Mouse (Mus musculus): ENCODE measurements around the gene Qrsl1.

Gene Qrsl1

DNA sequence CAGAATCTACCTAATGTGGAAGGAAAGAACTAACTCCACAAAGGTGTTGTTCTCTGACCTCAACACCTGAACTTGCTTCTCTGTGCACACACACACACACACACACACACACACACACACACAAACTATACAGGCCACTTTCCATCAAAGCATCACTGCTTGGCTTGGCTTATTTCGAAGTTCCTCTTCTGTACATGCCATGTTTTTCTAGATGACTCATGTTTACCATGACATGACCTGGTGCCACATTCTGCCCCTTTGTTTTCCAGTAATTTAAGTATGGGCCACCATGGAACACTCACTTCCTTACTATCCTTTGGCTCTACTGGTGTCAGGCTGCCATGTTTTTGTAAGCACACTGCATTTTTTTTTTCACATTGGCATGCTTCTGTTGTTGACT is 30.1 kb downstream of the Qrsl1 start:
- no peak for DNase-seq (ENCODE audit: low read depth, low spot score)

DNA sequence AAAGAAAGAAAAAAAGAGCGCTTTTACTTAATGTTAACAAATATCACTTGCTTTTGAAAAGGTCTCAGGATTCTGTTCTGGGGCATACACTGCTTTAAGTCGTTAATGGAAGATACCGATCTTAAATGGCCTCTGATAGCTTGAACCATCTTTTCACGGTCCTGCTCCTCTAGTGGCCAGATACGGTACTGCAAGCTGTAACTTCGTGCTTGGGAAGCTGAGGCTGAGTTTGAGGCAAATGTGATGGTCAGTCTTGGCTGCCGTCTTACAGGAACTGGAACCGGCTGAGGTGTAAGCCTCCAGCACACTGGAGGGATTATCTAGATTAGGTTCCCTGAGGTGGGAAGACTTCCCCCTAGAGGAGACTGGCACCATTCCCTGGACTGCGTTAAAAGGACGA is 30.8 kb downstream of the Qrsl1 start:
- peak; percentile 54 for DNase-seq (ENCODE audit: low read depth, low spot score)

DNA sequence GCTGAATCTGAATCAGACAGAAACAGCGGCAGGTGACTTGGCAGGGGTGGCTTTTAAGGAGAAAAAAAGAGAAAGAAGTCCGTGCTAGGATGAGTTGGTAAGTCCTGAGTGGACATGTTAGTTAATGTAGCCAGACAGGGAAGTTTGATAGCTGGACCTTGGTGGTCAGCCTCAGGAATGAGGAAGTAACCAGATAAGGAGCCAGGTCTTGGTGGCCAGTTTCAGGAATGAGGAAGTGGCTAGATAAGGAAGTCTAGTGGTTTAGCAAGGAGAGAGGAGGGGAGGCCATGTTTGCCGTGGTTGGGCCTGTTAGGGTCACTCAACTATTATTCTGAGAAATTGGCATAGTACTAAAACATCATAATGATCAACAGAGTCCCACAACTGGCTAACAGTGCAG is 45.2 kb downstream of the Qrsl1 start:
- no peak for DNase-seq (ENCODE audit: low read depth, low spot score)

DNA sequence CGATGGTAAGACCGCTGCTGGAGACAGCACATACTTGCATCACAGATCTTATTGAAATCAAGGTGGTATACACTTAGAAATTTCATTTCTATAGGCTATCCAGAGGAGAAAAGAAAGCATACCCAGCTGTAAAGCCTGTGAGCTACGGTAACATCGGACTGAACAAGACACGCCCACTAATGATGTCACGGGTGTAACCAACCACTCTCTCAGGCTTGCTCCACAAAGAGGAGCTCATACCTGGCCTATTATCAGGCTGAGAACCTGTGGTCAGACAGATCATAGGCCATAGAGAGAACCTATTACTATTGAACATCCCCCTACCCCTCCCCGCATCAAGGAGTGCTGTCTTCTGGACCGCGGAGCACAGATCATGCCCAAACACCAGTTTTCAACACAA is 45.6 kb downstream of the Qrsl1 start:
- DNase-seq (ENCODE audit: low read depth, low spot score), result no peak

DNA sequence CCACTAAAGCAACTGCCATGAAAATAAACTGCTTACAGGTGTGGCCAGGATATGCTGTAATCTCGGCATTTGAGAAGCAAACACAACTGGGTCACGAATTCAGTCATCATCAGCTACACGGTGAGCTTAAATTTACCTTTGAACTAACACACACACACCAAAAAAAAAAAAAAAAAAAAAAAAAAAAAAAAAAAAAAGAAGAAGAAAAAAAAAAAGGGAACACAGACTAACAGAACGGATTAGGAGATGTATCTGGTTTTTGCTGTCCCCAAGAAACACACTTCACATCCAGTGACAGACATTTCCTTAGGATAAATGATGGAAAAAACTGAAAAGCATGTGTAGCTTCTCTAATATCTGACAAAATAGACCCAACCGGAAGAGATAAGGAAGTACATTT is 49.6 kb downstream of the Qrsl1 start:
- DNase-seq (ENCODE audit: low read depth, low spot score), result no peak

DNA sequence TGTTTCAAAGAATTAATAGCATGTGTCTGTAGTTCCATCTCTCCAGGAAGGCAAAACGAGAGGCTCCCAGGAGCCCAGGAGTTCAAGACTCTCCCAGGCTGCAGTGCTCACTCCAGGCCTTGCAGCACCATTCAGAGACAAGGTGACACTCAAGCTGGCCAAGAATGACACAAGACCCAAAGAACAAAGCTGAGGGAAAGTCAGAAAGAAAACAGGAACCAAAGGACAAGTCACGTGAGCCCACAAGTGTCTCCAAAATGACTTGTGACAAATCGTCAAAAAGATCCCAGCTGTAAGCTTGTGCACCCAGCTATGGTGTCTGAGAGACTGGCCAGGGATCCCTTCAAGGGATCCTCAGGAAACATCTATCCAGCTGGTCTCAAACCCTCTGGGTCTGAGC is 52.1 kb downstream of the Qrsl1 start:
- no peak for DNase-seq (ENCODE audit: low read depth, low spot score)

DNA sequence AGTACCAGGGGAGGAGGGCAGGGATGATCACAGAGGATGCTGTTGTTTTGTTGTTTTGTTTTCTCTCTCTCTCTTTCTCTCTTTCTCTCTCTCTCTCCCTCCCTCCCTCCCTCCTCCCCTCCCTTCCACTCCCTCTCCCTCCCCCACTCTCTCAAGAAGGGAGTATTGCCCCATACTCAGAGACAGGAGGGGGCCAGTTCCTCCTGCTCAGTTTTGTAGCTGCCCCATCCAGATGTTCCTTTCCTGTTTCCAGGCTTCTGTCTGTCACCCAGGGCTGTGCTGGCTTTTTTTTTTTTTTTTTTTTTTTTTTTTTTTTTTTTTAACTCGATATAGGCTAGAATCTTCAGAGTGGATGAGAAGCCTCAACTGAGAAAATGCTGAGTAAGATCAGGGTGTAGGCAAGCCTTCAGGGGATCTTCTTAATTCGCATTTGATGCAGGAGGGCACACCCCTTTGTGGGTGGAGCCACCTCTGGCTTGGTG is 55.4 kb downstream of the Qrsl1 start:
- DNase-seq (ENCODE audit: low read depth, low spot score), result no peak

DNA sequence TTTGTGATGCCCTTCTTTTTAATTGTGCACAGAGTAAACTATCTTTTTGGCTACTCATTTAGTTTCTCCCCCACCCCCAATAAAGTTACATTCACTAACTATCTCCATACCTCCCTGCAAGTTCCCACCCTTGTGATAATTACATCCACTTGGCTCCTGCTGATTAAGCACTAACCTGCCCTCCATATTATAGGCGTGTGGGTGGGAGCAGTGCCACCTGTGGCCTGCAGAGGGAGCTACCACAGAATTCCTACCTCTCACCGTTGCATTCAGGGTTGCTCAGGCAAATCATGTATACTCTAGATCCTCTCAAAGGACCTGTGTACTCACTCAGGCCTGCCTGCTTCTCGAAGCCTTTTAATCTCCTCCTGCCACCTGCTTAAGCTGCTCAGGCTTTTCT is 56.1 kb downstream of the Qrsl1 start:
- no peak for DNase-seq (ENCODE audit: low read depth, low spot score)

DNA sequence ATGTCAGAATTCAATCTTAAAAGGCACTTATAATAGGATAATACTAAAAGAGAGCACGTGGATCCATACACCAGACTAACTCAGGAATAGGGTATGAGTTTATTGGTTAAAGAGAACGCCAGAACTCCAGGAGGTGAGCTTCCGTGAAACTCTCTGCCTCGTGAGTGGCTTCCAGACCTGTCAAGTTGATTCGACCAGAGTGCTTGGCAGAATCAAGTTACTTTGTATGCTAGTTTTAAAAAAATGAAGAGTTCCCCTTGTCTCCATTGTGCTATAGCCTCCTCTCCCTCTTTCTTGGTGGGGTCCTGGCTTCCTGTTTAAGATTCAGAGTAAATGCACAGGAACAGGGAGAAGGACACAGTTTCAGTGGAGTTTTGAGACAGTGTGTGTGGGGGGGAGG is 60.1 kb downstream of the Qrsl1 start:
- DNase-seq (ENCODE audit: low read depth, low spot score), result no peak

DNA sequence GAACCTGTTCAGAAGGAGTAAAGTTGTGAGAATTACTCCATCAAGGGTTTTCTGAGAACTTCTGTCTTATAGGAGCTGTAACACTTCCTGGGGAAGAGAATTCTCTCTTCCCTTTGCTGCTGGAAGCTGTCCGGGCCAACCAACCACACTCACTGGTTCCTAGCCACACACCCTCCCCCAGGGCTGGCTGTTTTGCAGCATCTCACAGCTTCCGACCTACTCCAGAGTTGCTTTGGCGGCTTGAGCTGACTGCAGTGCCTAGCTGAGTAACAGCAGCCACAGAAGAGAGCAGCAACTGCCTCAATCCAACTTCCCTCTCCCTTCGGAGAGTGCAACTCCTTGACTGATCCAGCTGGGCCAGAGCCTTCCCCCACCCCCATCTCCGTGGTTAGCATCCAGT is 68.7 kb downstream of the Qrsl1 start:
- no peak for DNase-seq (ENCODE audit: low read depth, low spot score)

DNA sequence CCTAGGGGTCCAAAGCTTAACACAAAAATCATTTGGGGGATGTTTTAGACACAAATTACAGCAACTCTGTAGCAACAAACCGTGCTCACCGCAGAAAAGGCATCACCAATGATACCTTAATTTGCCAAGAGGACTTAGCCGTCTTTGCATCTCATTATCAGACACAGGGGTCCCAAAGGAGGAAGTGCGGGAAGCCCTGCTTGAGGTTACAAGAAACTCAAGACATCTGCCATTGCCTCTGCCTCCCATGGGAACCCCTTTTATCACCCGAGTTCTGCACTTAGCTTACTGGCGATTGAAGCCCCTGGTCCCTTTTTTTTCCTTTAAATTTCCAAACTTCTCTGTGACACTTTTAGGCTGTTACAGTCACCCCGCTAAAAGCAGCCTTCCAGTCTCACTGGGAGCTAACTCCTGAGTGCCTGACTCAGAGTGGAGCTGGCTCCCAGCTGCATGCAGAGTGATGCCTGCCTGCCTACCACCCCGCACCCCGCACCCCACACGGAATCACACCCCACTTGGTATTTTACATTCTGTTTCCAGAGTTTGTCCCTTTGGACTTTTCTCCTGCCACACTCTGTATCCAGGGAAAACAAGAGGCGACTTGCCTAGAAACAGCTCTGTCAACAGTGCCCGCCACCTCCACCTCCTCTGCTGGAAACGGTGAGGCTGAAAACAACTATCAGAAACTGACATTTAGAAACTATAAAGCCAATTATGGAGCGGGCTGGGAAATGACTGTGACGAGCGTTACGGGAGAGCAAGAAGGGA is 71.1 kb downstream of the Qrsl1 start:
- DNase-seq (ENCODE audit: low read depth, low spot score), result no peak

DNA sequence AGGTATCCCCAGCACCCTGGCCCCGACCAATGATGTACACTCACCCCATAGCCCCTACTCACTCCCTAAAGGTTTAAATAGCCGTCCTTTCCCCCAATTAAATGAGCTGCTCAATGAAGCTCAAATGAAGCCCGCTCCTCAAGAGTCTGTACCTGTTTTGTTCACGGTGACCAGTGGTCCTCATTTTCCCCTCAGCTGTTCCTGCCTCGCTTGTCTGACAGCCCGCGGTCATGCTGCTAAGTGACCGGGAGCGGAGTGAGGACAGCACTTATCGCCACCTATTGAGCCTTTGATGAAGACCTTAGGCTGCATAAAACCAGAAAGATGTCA is 72.9 kb downstream of the Qrsl1 start:
- DNase-seq (ENCODE audit: low read depth, low spot score), result no peak

DNA sequence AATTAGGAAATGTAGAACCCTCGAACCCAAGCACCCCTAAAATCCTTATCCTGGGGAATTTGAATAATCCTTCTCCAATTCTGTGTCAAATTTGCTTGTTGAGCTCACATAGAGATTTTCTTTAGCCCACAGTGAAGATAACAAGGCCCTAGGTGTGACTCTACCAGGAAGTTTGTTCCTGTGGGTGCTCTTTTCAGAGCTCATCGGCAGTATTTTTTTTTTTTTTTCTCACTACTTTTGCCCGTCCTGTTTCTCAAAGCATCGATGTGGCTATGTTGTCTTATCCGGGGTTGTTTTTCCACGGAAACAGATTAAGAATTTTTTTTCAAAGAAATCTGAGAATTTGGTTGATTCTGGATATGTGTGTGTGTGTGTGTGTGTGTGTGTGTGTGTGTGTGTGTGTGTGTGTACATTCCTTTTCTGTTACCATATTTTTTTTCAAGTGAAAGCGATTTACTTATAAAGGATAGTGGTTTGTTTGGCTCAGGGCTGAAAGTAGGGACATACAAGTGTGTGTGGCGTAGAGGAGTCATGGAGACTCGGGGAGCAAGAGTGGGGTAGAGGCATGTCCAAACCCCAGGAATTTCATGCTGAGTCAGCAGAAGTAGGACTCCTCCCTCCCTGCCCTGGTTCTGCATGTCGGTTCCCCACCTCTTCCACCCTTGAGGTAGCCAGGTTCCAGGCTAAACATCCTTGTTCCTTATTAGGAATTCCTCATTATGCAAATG is 73.4 kb downstream of the Qrsl1 start:
- DNase-seq (ENCODE audit: low read depth, low spot score), result no peak

DNA sequence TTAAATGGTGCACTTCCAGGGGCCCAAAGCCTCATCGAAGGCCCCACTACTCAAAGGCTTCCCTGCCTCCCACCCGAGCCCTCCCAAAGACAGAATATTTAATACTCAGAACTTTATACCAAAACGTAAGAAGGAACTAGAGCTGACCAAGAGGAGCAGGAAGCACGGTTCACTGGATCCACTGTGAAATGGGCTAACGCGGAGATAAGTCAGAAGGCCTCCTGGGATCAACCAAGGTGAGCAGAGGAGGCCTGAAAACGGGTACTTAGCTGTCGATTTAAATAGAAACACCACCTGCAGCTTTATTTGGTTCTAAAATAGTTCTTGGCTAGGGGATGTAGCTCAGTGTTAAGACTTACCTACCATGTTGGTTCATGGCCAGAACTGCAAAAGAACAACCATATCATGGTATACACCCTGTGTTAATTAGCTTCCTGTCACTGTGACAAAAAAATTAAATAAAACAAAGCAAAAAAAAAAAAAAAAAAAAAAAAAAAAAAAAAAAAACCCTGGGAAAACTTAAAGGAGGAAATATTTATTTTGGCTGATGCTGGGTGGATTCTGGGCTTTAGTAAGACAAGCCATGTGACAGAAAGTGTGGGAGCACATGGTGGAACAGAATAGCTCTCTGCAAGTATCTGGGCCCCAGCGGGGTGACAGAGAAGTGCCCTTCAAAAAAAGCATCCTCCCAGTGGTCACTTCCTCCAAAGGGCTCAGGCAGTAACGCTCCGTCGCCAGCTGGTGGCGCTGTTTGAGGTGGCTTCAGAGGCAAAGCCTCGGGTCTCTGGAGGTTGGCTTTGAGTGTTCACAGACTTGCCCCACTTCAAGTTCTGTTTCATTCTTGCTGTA is 74.5 kb downstream of the Qrsl1 start:
- no peak for DNase-seq (ENCODE audit: low read depth, low spot score)

DNA sequence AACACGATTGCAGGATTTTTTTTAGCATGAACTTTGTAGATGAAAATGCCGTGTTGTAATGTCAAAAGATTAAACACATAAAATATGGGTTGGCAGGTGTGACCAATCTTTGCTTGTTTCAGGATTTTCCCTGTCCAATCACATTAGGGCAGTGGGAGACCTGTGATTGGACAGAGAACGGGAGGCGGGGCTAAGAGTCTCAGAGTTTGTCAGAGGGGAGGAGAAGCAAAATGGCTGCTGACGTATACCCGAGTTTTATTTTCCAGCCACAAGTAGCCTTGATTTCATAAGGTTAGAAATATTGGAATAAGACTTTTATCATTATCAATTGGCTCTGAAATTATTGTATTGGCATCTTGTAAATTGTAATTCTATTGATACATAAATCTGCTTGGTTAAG is 75.8 kb downstream of the Qrsl1 start:
- no peak for DNase-seq (ENCODE audit: low read depth, low spot score)

DNA sequence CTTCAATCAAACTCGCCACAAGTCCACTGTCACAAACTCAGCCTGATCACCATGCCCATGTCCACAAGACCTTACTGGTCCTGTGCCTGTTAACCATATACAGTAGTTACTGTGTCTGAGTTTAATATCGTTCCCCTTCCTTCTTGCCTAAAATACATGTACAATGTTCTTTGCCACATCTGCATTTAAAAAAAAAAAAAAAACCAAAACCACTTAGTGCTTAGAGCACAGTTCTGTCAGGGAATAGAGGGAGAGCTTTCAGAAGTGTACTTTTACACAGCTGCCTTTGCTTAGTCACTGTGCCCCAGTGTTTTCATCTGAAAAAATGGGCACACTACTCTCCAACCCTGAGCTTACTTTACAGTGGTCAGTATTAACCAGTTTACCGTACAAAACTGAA is 76.8 kb downstream of the Qrsl1 start:
- DNase-seq (ENCODE audit: low read depth, low spot score), result no peak

Measured in mesoderm, embryonic 11.5 days (tissue).